Mouse (Mus musculus): ENCODE measurements around the gene Krtap4-6.

DNA sequence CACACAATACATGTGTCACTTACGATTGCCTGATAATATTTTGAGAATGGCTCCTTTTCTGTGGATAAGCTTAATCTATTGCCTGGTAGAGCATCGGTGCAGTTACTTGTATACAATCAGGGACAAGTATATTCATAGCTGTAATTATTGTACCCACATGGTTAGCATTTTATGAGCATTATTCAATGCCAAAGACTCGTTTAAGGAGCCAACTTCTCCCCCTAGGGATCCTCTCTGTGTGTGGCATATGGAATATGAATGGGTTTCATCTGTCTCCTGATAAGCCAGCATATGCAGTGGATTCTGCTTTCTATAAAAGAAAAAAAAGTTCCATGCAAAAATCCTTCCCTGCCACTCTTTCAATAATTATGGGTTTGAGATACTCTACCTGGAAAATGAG, 21.4 kb downstream of the Krtap4-6 start:
- no peak for TF ChIP-seq GATA1 (IDR thresholded peaks at IDR 0.05; ENCODE audit: low read length)
- TF ChIP-seq TAL1 (IDR thresholded peaks at IDR 0.05; ENCODE audit: low read length): no peak

All from erythroblast, embryonic 14.5 days (primary cell).